Mouse (Mus musculus) layer of hippocampus, postnatal 10 days (tissue): ENCODE measurements around the gene Serpinf2. TPM values are rescaled to one million over a fixed set of nuclear protein-coding genes. Genes with fewer than 3 reads are reported as not detected.

Experiments
- DNase-seq, 2 experiments: peaks; one replicate each; pipeline ENCODE4 v3.0.0; 2021; ENCODE audit warnings: low spot score in 2 of 2
- long read RNA-seq: library from polyadenylated mRNA; stranded (forward); transcript quantifications from one replicate; pipeline ENCODE4 v2.0.0, GENCODE M21; 2023
- total RNA-seq, 2 experiments: library from RNA; stranded (reverse); gene quantifications; 2 replicates each; pipeline ENCODE4 v1.2.3; 2021

The Serpinf2 gene
- total RNA-seq: under 1 TPM; 0.49 to 0.64 TPM
- long read RNA-seq: 0 reads

GRCm38 (mm10) chr11:75439363-75439762 lies at the start of gene Serpinf2:
Serpinf2 (minus strand) TSS chr11:75439591.
- no peak for DNase-seq

GRCm38 (mm10) chr11:75487496-75487895 lies 48.1 kb upstream of the Serpinf2 start:
- no peak for DNase-seq

GRCm38 (mm10) chr11:75486601-75487285 lies 47.4 kb upstream of the Serpinf2 start, which contains the start of gene Prpf8:
Prpf8 (plus strand) TSS chr11:75486816.
- peak; percentile 98 to 99 for DNase-seq

- no peak for DNase-seq
Observed at GRCm38 (mm10) chr11:75486192-75486591, 46.8 kb upstream of the Serpinf2 start.

GRCm38 (mm10) chr11:75473376-75473775 lies 34.0 kb upstream of the Serpinf2 start:
- DNase-seq: no peak

GRCm38 (mm10) chr11:75472469-75473081 lies 33.2 kb upstream of the Serpinf2 start:
- no peak for DNase-seq

GRCm38 (mm10) chr11:75470675-75471074 lies 31.3 kb upstream of the Serpinf2 start:
- no peak for DNase-seq

GRCm38 (mm10) chr11:75469261-75469660 lies 29.9 kb upstream of the Serpinf2 start:
- DNase-seq: no peak

- no peak for DNase-seq
Observed at GRCm38 (mm10) chr11:75468410-75468809, 29.0 kb upstream of the Serpinf2 start.

GRCm38 (mm10) chr11:75467512-75468215 lies 28.3 kb upstream of the Serpinf2 start:
- DNase-seq: peak in 1 of 2 experiments; percentile 20

- no peak for DNase-seq
Observed at GRCm38 (mm10) chr11:75466731-75467505, 27.5 kb upstream of the Serpinf2 start.

- no peak for DNase-seq
Observed at GRCm38 (mm10) chr11:75465051-75465450, 25.7 kb upstream of the Serpinf2 start.

- DNase-seq: no peak
Observed at GRCm38 (mm10) chr11:75464417-75464816, 25.0 kb upstream of the Serpinf2 start.

- no peak for DNase-seq
Observed at GRCm38 (mm10) chr11:75463624-75464023, 24.2 kb upstream of the Serpinf2 start.

GRCm38 (mm10) chr11:75462865-75463336 lies 23.5 kb upstream of the Serpinf2 start:
- DNase-seq: peak; percentile 60 to 75

- DNase-seq: peak; percentile 48 to 56
Observed at GRCm38 (mm10) chr11:75462253-75462783, 22.9 kb upstream of the Serpinf2 start.

GRCm38 (mm10) chr11:75461743-75462252 lies 22.4 kb upstream of the Serpinf2 start:
- DNase-seq: peak in 1 of 2 experiments; percentile 53

GRCm38 (mm10) chr11:75460844-75461742 lies 21.7 kb upstream of the Serpinf2 start, which contains the start of gene Tlcd2:
Tlcd2 (plus strand) TSS chr11:75461715.
- peak; percentile 98 to 99 for DNase-seq

- DNase-seq: peak; percentile 82 to 87
Observed at GRCm38 (mm10) chr11:75460103-75460843, 20.9 kb upstream of the Serpinf2 start.
